Mouse (Mus musculus) forebrain, postnatal 0 days (tissue): ENCODE data around the gene Rassf5. TPM values are rescaled to one million over a fixed set of nuclear protein-coding genes. Genes with fewer than 3 reads are reported as not detected.

Experiments
- ATAC-seq: fragments of 200-750 bp; cut with Nextera tagmentation; 2 replicates; pipeline ENCODE4 v1.8.0; 2017; ENCODE audit warnings: mild to moderate bottlenecking, moderate library complexity
- DNase-seq: peaks from one replicate; pipeline ENCODE4 v3.0.0-alpha.2; 2015
- H3K27ac ChIP-seq: fragments of 300-500 bp; sonication (generic); 2 replicates; pipeline ENCODE4 v1.5.1; 2014; ENCODE audit warnings: low read depth, mild to moderate bottlenecking, antibody characterized with exemption, low read length, moderate library complexity, mixed read lengths
- H3K27me3 ChIP-seq: fragments of 300-500 bp; sonication (generic); 2 replicates; pipeline ENCODE4 v1.6.1; 2014; ENCODE audit warnings: mild to moderate bottlenecking, low read length, mixed read lengths; ENCODE audit not compliant: insufficient read depth
- H3K36me3 ChIP-seq: fragments of 300-500 bp; sonication (generic); 2 replicates; pipeline ENCODE4 v1.6.1; 2014; ENCODE audit warnings: mild to moderate bottlenecking, moderate library complexity; ENCODE audit not compliant: insufficient read depth
- H3K4me1 ChIP-seq: fragments of 300-500 bp; sonication (generic); 2 replicates; pipeline ENCODE4 v1.6.1; 2014; ENCODE audit warnings: antibody characterized with exemption; ENCODE audit not compliant: insufficient read depth
- H3K4me2 ChIP-seq: fragments of 300-500 bp; sonication (generic); 2 replicates; pipeline ENCODE4 v1.6.1; 2014; ENCODE audit warnings: low read depth, mild to moderate bottlenecking, moderate library complexity
- H3K4me3 ChIP-seq: fragments of 300-500 bp; sonication (generic); 2 replicates; pipeline ENCODE4 v1.5.1; 2014; ENCODE audit warnings: low read depth, low read length, mixed read lengths
- H3K9ac ChIP-seq: fragments of 300-500 bp; sonication (generic); 2 replicates; pipeline ENCODE4 v1.6.1; 2014; ENCODE audit warnings: mild to moderate bottlenecking
- H3K9me3 ChIP-seq: fragments of 300-500 bp; sonication (generic); 2 replicates; pipeline ENCODE4 v1.6.1; 2016; ENCODE audit warnings: low read length
- CTCF ChIP-seq: sonication (generic); IDR thresholded peaks from 2 replicates; pipeline ENCODE4 v1.5.1; 2016; ENCODE audit warnings: antibody characterized with exemption, control low read depth, low read depth
- WGBS: fragments of 180-500 bp; shearing (Covaris S2); extraction: QIAGEN DNeasy Blood & Tissue Kit; methylation state at CpG from one replicate; pipeline ENCODE4 v1.1.7; 2014; 5-methylcytosine and 5-hydroxymethylcytosine counted together
- polyA plus RNA-seq: library from polyadenylated mRNA; unstranded; fragments of >200 nt; fragmentation: Nextera tagmentation; extraction: Ambion mirVana; gene quantifications from 2 replicates; pipeline ENCODE4 v1.2.1, GENCODE M21; 2015
- total RNA-seq: library from RNA; depleted of rRNA; stranded (reverse); fragments of >200 nt; gene quantifications from 2 replicates; pipeline ENCODE4 v1.2.3, GENCODE M21; 2014

Rassf5 gene
- total and polyA plus RNA-seq, 2 experiments from 2014 or later: 2.7 to 6.7 TPM

GRCm38 (mm10) chr1:131284616-131285015 is 39.6 kb upstream of the Rassf5 start:
- Histone ChIP-seq H3K4me3 (no peak overlapping the region), H3K9ac (no peak overlapping the region), H3K27ac (no peak overlapping the region), H3K4me2 (no peak overlapping the region), H3K36me3 (peaks cover 16% of the 10 kb centered on the region), H3K9me3 (no peaks in the 10 kb centered on the region), H3K4me1 (no peaks in the 10 kb centered on the region), H3K27me3 (no peaks in the 10 kb centered on the region)
- 89% methylated on average over 4 of the region's 4 CpGs for WGBS
- DNase-seq (no peak), ATAC-seq (no peak)
- no peak for TF ChIP-seq CTCF

- Histone ChIP-seq H3K4me3 (no peak overlapping the region), H3K9ac (no peak overlapping the region), H3K4me2 (no peak overlapping the region), H3K9me3 (no peaks in the 10 kb centered on the region), H3K4me1 (no peaks in the 10 kb centered on the region), H3K27ac (no peak overlapping the region), H3K27me3 (no peaks in the 10 kb centered on the region), H3K36me3 (peaks cover 13% of the 10 kb centered on the region)
- no peak for DNase-seq
- WGBS: 53% methylated on average over 1 of the region's 1 CpGs
- peak; percentile 72 for ATAC-seq
- peak; percentile 37 for TF ChIP-seq CTCF
Measured at GRCm38 (mm10) chr1:131284167-131284566, 39.1 kb upstream of the Rassf5 start.

GRCm38 (mm10) chr1:131281731-131282130 is 36.7 kb upstream of the Rassf5 start:
- Histone ChIP-seq H3K27me3 (no peaks in the 10 kb centered on the region), H3K9me3 (no peaks in the 10 kb centered on the region), H3K4me2 (no peak overlapping the region), H3K4me1 (no peaks in the 10 kb centered on the region), H3K36me3 (peaks cover 3% of the 10 kb centered on the region), H3K4me3 (no peak overlapping the region), H3K9ac (no peak overlapping the region), H3K27ac (no peak overlapping the region)
- DNase-seq (no peak), ATAC-seq (no peak)
- WGBS: 45% methylated on average over 4 of the region's 4 CpGs
- TF ChIP-seq CTCF: no peak

DNA sequence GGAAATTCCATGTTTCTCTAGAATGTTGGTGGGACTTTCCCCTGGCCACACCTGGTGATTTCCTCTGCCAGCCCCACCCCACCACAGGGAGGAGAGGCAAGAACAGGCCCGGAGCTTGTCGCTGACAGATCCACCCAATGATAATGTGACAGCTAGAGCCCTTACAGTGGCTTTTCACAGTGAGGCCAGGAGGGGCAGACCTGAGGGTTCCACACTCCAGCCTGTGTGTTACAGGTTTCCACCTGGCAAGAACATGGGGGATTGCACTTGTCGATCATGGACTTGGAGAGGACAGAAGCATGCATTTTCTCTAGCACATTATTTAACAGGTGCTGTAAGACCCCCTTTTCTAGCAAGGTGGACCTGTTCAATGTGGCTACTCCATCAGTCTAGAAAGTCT is 35.2 kb upstream of the Rassf5 start:
- no peak for DNase-seq
- TF ChIP-seq CTCF: no peak
- ATAC-seq: no peak
- Histone ChIP-seq H3K27me3 (no peaks in the 10 kb centered on the region), H3K4me1 (no peaks in the 10 kb centered on the region), H3K4me2 (no peak overlapping the region), H3K27ac (no peak overlapping the region), H3K9ac (no peak overlapping the region), H3K36me3 (no peaks in the 10 kb centered on the region), H3K9me3 (no peaks in the 10 kb centered on the region), H3K4me3 (no peak overlapping the region)
- 69% methylated on average over 3 of the region's 3 CpGs for WGBS

GRCm38 (mm10) chr1:131279456-131279776 is 34.4 kb upstream of the Rassf5 start, which contains the start of gene Ikbke:
TSS of gene Ikbke (minus strand) at chr1:131279606.
- Histone ChIP-seq H3K4me1 (no peaks in the 10 kb centered on the region), H3K9me3 (no peaks in the 10 kb centered on the region), H3K4me3 (no peak within 1 kb of the TSS), H3K27me3 (no peaks in the 10 kb centered on the region), H3K4me2 (no peak within 1 kb of the TSS), H3K9ac (no peak within 1 kb of the TSS), H3K27ac (no peak within 1 kb of the TSS), H3K36me3 (no peaks in the 10 kb centered on the region)
- no peak for DNase-seq
- ATAC-seq: no peak
- 40% methylated on average over 4 of the region's 4 CpGs for WGBS
- no peak for TF ChIP-seq CTCF

GRCm38 (mm10) chr1:131278606-131279455 is 33.8 kb upstream of the Rassf5 start:
- Histone ChIP-seq H3K27ac (no peak overlapping the region), H3K9ac (no peak overlapping the region), H3K9me3 (no peaks in the 10 kb centered on the region), H3K4me1 (no peaks in the 10 kb centered on the region), H3K27me3 (no peaks in the 10 kb centered on the region), H3K4me2 (no peak overlapping the region), H3K36me3 (no peaks in the 10 kb centered on the region), H3K4me3 (no peak overlapping the region)
- no peak for DNase-seq
- 58% methylated on average over 7 of the region's 8 CpGs for WGBS
- ATAC-seq: no peak
- TF ChIP-seq CTCF: no peak

- Histone ChIP-seq H3K36me3 (no peaks in the 10 kb centered on the region), H3K9ac (no peak overlapping the region), H3K4me1 (no peaks in the 10 kb centered on the region), H3K4me2 (no peak overlapping the region), H3K4me3 (no peak overlapping the region), H3K9me3 (no peaks in the 10 kb centered on the region), H3K27ac (no peak overlapping the region), H3K27me3 (no peaks in the 10 kb centered on the region)
- ATAC-seq (no peak), DNase-seq (no peak)
- TF ChIP-seq CTCF: no peak
Measured at GRCm38 (mm10) chr1:131276831-131277230, 31.8 kb upstream of the Rassf5 start.
